Mouse (Mus musculus) kidney, adult 2 months (tissue): ENCODE measurements around the gene Rangap1.

Source experiments
- CTCF ChIP-seq: fragments of 200-500 bp; conservative IDR thresholded peaks from 2 replicates; pipeline ENCODE4 v1.5.1; 2011; ENCODE audit warnings: low read depth, mild to moderate bottlenecking, control low read depth, low read length, moderate library complexity, mixed read lengths; ENCODE audit not compliant: insufficient read depth, insufficient read length
- POLR2A ChIP-seq: fragments of 200-500 bp; IDR thresholded peaks from one replicate; pipeline ENCODE4 v1.6.1; 2011; ENCODE audit warnings: low read depth, low read length, control low read depth

- TF ChIP-seq CTCF: no peak
- TF ChIP-seq POLR2A: no peak
Observed at GRCm38 (mm10) chr15:81735075-81735474, 10.3 kb downstream of the Rangap1 start.
